Mouse (Mus musculus) neural tube, embryonic 14.5 days (tissue): ENCODE data around the gene Dnaic2. TPM values are rescaled to one million over a fixed set of nuclear protein-coding genes. Genes with fewer than 3 reads are reported as not detected.

Experiments
- ATAC-seq: fragments of 200-750 bp; cut with Nextera tagmentation; 2 replicates; pipeline ENCODE4 v1.8.0; 2017; ENCODE audit warnings: low read depth, mild to moderate bottlenecking, moderate TSS enrichment, moderate library complexity
- H3K27ac ChIP-seq: fragments of 300-500 bp; sonication (generic); 2 replicates; pipeline ENCODE4 v1.5.1; 2014; ENCODE audit warnings: low read depth, mild to moderate bottlenecking, control low read depth, low read length, moderate library complexity, mixed read lengths
- H3K27me3 ChIP-seq: fragments of 300-500 bp; sonication (generic); 2 replicates; pipeline ENCODE4 v1.6.1; 2014; ENCODE audit warnings: low read length; ENCODE audit not compliant: control insufficient read depth, insufficient read depth
- H3K36me3 ChIP-seq: fragments of 300-500 bp; sonication (generic); 2 replicates; pipeline ENCODE4 v1.6.1; 2014; ENCODE audit warnings: low read length, mixed read lengths; ENCODE audit not compliant: control insufficient read depth, insufficient read depth
- H3K4me1 ChIP-seq: fragments of 300-500 bp; sonication (generic); 2 replicates; pipeline ENCODE4 v1.6.1; 2014; ENCODE audit warnings: low read length; ENCODE audit not compliant: control insufficient read depth, insufficient read depth
- H3K4me2 ChIP-seq: fragments of 300-500 bp; sonication (generic); 2 replicates; pipeline ENCODE4 v1.6.1; 2014; ENCODE audit warnings: mild to moderate bottlenecking, low read depth, low read length, control low read depth
- H3K4me3 ChIP-seq: fragments of 300-500 bp; sonication (generic); 2 replicates; pipeline ENCODE4 v1.5.1; 2014; ENCODE audit warnings: low read depth, low read length, control low read depth, mixed read lengths
- H3K9ac ChIP-seq: fragments of 300-500 bp; sonication (generic); replicated peaks from 2 replicates; pipeline ENCODE4 v1.6.1; 2014; ENCODE audit warnings: low read depth, mild to moderate bottlenecking, control low read depth, low read length, mixed read lengths
- H3K9me3 ChIP-seq: fragments of 300-500 bp; sonication (generic); 2 replicates; pipeline ENCODE4 v1.6.1; 2016; ENCODE audit warnings: low read length; ENCODE audit not compliant: control insufficient read depth
- WGBS: fragments of 180-500 bp; shearing (Covaris S2); extraction: QIAGEN DNeasy Blood & Tissue Kit; methylation state at CpG from one replicate; pipeline ENCODE4 v1.1.7; 2014; 5-methylcytosine and 5-hydroxymethylcytosine counted together
- polyA plus RNA-seq: library from polyadenylated mRNA; unstranded; fragments of >200 nt; fragmentation: Nextera tagmentation; extraction: Ambion mirVana; gene quantifications from 2 replicates; pipeline ENCODE4 v1.2.1, GENCODE M21; 2014

The Dnaic2 gene
- polyA plus RNA-seq, 1 experiment from 2014 or later, result 0.71 TPM

GRCm38 (mm10) chr11:114732890-114733289 lies 5.7 kb downstream of the Dnaic2 start:
- Histone ChIP-seq H3K4me2 (no peak overlapping the region), H3K4me3 (no peak overlapping the region), H3K27ac (no peak overlapping the region), H3K9ac (no peak overlapping the region), H3K36me3 (no peaks in the 10 kb centered on the region), H3K9me3 (no peaks in the 10 kb centered on the region), H3K4me1 (0 out of 2 replicates have a peak, but pooled peaks cover 3% of the 10 kb centered on the region), H3K27me3 (no peaks in the 10 kb centered on the region)
- ATAC-seq, result no peak
- 84% methylated on average over 22 of the region's 22 CpGs for WGBS

DNA sequence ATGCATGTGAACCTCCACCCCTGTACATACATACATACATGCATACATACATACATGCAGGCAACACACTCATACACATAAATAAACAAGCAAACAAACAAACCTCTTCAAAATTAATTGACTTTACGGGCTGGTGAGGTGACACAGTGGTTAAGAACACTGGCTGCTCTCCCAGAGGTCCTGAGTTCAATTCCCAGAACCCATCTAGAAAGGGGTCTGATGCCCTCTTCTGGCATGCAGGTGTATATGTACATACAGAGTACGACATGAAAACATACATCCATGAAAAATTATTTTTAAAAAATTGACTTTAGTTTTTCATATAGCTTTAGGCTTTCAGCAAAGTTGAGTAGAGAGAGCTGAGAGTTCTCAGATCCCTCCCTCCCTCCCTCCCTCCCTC lies 8.9 kb downstream of the Dnaic2 start:
- 87% methylated on average over 2 of the region's 2 CpGs for WGBS
- ATAC-seq, result no peak

GRCm38 (mm10) chr11:114736913-114737624 lies 9.9 kb downstream of the Dnaic2 start:
- Histone ChIP-seq H3K4me2 (no peak overlapping the region), H3K27ac (no peak overlapping the region; the same call in 1 of the 2 replicates), H3K4me1 (peaks cover 6% of the 10 kb centered on the region; the same call in 1 of the 2 replicates), H3K27me3 (no peaks in the 10 kb centered on the region), H3K9me3 (no peaks in the 10 kb centered on the region), H3K36me3 (no peaks in the 10 kb centered on the region), H3K9ac (no peak overlapping the region), H3K4me3 (no peak overlapping the region)
- WGBS, result 20% methylated on average over 11 of the region's 11 CpGs
- ATAC-seq, result no peak; the same call in 1 of the 2 replicates

More for the DNA sequence above, 8.9 kb downstream of the Dnaic2 start:
- Histone ChIP-seq H3K27me3 (no peaks in the 10 kb centered on the region), H3K27ac (no peak overlapping the region), H3K4me3 (no peak overlapping the region), H3K9ac (no peak overlapping the region), H3K4me2 (no peak overlapping the region), H3K9me3 (no peaks in the 10 kb centered on the region), H3K36me3 (no peaks in the 10 kb centered on the region), H3K4me1 (peaks cover under 1% of the 10 kb centered on the region; the same call in 1 of the 2 replicates)

DNA sequence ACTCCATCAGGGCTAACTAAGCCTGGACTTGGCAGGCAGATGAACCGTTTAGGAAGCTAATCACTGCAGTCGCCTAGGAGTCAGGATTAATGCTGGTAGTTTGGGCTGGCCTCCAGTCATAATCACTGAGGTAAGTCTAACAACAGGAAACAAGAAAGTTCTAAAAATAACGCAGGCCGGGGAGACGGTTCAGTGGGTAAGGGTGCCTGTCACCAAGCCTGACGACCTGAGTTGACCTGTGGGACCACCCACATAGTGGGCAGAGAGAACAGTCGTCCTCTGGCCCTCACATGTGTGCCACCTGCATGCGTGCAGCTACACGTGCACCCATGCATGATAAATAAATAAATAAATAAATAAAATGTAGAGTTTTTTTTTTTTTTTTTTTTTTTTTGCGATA lies 13.4 kb downstream of the Dnaic2 start:
- H3K36me3 ChIP-seq, result no peaks in the 10 kb centered on the region
- H3K9me3 ChIP-seq, result no peaks in the 10 kb centered on the region
- H3K4me1 ChIP-seq, result peaks cover 6% of the 10 kb centered on the region; the same call in 1 of the 2 replicates
- 27% methylated on average over 10 of the region's 10 CpGs for WGBS
- H3K4me2 ChIP-seq, result no peak overlapping the region
- no peaks in the 10 kb centered on the region for H3K27me3 ChIP-seq
- no peak for ATAC-seq
- H3K4me3 ChIP-seq, result no peak overlapping the region
- H3K9ac ChIP-seq, result no peak overlapping the region
- H3K27ac ChIP-seq, result no peak overlapping the region

DNA sequence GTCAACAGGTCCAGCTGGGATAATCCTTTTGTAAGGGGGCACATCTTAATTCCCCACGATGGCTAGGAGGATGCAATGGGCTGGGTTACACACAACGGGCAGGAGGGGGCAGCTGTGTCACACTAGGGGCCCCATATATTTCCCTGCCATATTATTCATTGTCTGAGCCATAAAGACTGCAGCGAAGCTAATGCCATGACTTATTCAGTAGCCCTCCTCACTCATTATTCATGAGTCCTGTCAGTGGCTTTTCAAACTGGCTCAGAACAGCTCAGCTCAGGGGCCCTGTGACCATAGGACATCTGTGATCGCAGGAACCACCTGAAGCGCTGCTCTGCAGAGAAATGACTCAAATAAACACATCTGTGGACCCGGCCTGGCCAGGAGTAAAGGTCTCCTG lies 14.2 kb downstream of the Dnaic2 start:
- no peaks in the 10 kb centered on the region for H3K27me3 ChIP-seq
- no peak overlapping the region for H3K4me2 ChIP-seq
- H3K27ac ChIP-seq, result no peak overlapping the region
- no peak for ATAC-seq
- 5% methylated on average over 6 of the region's 6 CpGs for WGBS
- H3K9ac ChIP-seq, result no peak overlapping the region
- H3K9me3 ChIP-seq, result no peaks in the 10 kb centered on the region
- H3K4me1 ChIP-seq, result peaks cover 6% of the 10 kb centered on the region; the same call in 1 of the 2 replicates
- no peak overlapping the region for H3K4me3 ChIP-seq
- no peaks in the 10 kb centered on the region for H3K36me3 ChIP-seq

DNA sequence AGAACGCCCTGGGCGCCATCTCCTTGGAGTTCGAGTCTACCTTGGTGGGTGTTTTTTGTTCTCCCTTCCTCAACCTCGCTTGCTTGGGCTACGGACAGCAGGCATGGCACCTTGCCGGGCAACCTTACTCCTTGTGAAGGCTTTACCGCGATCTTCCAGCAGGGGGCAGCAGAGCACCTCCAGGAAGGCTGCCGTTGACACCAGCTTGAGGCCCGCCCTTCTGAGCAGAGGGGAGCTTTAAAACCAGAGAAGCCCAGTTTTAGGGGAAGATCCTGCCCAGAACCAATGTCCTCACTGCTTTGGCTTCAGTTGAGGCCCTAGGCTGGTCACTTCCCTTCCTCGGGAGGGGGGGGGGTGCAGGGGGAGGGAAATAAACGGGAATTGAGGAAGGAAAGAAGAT lies 17.9 kb downstream of the Dnaic2 start:
- ATAC-seq, result peak; percentile 81
- H3K4me3 ChIP-seq, result no peak overlapping the region
- H3K36me3 ChIP-seq, result no peaks in the 10 kb centered on the region
- no peaks in the 10 kb centered on the region for H3K9me3 ChIP-seq
- peaks cover 6% of the 10 kb centered on the region; the same call in 1 of the 2 replicates for H3K4me1 ChIP-seq
- no peaks in the 10 kb centered on the region for H3K27me3 ChIP-seq
- no peak overlapping the region for H3K27ac ChIP-seq
- peak overlapping the region; percentile 19; the same call in 1 of the 2 replicates for H3K4me2 ChIP-seq
- no peak overlapping the region for H3K9ac ChIP-seq
- WGBS, result 2% methylated on average over 12 of the region's 12 CpGs

DNA sequence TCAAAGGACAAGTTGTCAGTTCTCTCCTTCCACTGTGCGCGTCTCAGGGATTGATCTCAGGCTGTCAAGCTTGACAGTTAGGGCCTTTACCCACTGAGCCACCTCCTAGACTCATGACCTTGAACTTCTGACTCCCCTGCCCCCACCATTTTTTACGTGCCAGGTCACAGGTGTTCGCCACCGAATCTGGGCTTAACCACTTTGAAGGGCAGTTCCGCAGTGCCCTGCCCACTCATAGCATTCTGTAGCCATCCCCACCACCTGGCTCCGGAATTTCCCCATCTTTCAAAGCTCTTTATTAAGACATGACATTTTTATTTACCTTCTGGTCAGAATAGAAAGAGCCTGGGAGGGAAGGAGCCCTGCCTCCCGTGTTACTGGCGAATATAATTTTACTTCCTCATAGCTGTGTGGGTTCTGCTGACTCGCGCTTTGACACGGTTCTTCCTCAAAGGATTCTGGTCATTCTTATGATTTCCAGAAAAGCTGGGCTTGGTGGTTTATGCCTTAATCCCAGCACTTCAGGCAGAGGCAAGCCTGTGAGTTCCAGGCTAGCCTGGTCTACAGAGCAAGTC lies 20.4 kb downstream of the Dnaic2 start:
- no peaks in the 10 kb centered on the region for H3K4me1 ChIP-seq
- 69% methylated on average over 12 of the region's 12 CpGs for WGBS
- no peak for ATAC-seq
- no peaks in the 10 kb centered on the region for H3K27me3 ChIP-seq
- H3K4me2 ChIP-seq, result no peak overlapping the region
- no peak overlapping the region for H3K4me3 ChIP-seq
- no peak overlapping the region for H3K27ac ChIP-seq
- H3K9me3 ChIP-seq, result no peaks in the 10 kb centered on the region
- no peaks in the 10 kb centered on the region for H3K36me3 ChIP-seq
- H3K9ac ChIP-seq, result no peak overlapping the region

DNA sequence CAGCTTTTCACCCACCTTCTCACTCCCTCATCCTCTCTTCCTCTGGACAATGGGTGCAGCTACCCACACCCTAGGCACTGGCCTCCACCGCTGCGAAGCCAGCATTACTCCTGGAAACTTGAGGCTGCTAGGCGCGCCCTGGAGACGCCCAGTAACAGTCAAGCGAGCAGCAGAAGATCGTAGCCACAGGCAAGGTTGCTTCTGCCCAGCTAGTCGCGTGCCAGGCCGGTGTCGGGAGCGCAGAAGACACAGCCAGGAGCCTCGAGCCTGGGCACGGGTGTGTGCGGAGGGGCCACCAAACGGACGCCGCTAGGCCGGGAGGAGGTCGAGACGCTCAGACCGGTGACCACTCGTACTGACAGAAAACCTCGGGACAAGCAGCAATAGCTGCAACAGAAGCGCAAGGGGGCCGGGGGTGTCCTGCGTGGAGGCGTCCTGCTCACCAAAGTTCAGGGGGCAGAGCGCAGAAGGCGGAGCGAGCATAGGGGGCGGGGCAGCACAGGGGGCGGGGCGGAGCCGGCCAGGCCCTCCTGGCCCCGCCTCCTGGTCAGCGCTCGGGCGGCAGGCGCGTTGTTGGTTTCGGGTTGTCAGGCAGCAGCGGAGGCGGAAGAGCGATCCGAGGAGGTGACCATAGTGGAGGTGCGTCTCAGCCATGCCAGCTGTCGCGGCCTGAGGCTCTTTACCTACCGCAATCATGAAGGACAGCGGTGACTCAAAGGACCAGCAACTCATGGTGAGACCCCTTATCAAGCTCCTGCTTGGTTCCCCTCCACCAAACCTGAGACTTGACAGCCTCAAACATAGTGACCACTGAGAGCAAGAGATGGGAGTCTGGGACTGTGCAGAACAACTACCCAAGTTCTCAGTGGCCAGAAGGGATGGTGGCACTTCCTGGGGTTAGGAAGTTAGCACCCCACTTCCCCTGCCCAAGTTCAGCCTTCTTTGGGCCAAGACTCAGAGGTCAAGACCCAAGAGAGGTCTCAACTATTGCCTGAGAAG lies 37.9 kb downstream of the Dnaic2 start, which contains the start of gene Kif19a:
TSS of gene Kif19a (plus strand) at position 569 of the 999 bp plus-strand sequence.
- Histone ChIP-seq H3K27me3 (peaks cover 3% of the 10 kb centered on the region; the same call in 1 of the 2 replicates), H3K27ac (no peak within 1 kb of the TSS), H3K36me3 (no peaks in the 10 kb centered on the region), H3K4me1 (no peaks in the 10 kb centered on the region), H3K9ac (no peak within 1 kb of the TSS; the same call in 1 of the 2 replicates), H3K4me3 (peak within 1 kb of the TSS; percentile 36), H3K4me2 (peak within 1 kb of the TSS; percentile 74), H3K9me3 (no peaks in the 10 kb centered on the region)
- 3% methylated on average over 49 of the region's 51 CpGs for WGBS
- ATAC-seq, result peak; percentile 34
